Mouse (Mus musculus): ENCODE measurements at regions not wholly inside any gene's neighbourhood (a gene's known extent, or its start where the extent isn't known, plus 50 kb on each side); places are given as distances from the start of the nearest gene placed in this dataset.

GRCm38 (mm10) chr1:61050346-61050745 lies 72.6 kb downstream of the Icos start:
- peak in 1 of 2 experiments; percentile 12 for DNase-seq (ENCODE audit: low spot score in 2 of 2)

GRCm38 (mm10) chr1:61053676-61054075 lies 75.9 kb downstream of the Icos start:
- DNase-seq (ENCODE audit: low spot score in 2 of 2): no peak

GRCm38 (mm10) chr1:61054391-61054790 lies 76.7 kb downstream of the Icos start:
- DNase-seq (ENCODE audit: low spot score in 2 of 2): no peak

- DNase-seq (ENCODE audit: low spot score in 2 of 2): peak; percentile 54 to 60
Measured at GRCm38 (mm10) chr1:61055176-61055575, 77.4 kb downstream of the Icos start.

GRCm38 (mm10) chr1:61059910-61060536 lies 82.3 kb downstream of the Icos start:
- no peak for DNase-seq (ENCODE audit: low spot score in 2 of 2)

- DNase-seq (ENCODE audit: low spot score in 2 of 2): no peak
Measured at GRCm38 (mm10) chr1:61061892-61062460, 84.2 kb downstream of the Icos start.

GRCm38 (mm10) chr1:61068112-61068511 lies 90.4 kb downstream of the Icos start:
- DNase-seq (ENCODE audit: low spot score in 2 of 2): no peak

- no peak for DNase-seq (ENCODE audit: low spot score in 2 of 2)
Measured at GRCm38 (mm10) chr1:61074127-61074526, 96.4 kb downstream of the Icos start.

- no peak for DNase-seq (ENCODE audit: low spot score in 2 of 2)
Measured at GRCm38 (mm10) chr1:61075335-61075734, 97.6 kb downstream of the Icos start.

- DNase-seq (ENCODE audit: low spot score in 2 of 2): no peak
Measured at GRCm38 (mm10) chr1:61084732-61085131, 107.0 kb downstream of the Icos start.

- DNase-seq (ENCODE audit: low spot score in 2 of 2): no peak
Measured at GRCm38 (mm10) chr1:61086811-61087210, 109.1 kb downstream of the Icos start.

GRCm38 (mm10) chr1:61090801-61091200 lies 113.1 kb downstream of the Icos start:
- DNase-seq (ENCODE audit: low spot score in 2 of 2): no peak

- DNase-seq (ENCODE audit: low spot score in 2 of 2): no peak
Measured at GRCm38 (mm10) chr1:61095481-61096165, 117.9 kb downstream of the Icos start.

- DNase-seq (ENCODE audit: low spot score in 2 of 2): no peak
Measured at GRCm38 (mm10) chr1:61099341-61099740, 121.6 kb downstream of the Icos start.

GRCm38 (mm10) chr1:61101679-61102078 lies 124.0 kb downstream of the Icos start:
- peak; percentile 5 to 7 for DNase-seq (ENCODE audit: low spot score in 2 of 2)

GRCm38 (mm10) chr1:61102346-61102745 lies 124.6 kb downstream of the Icos start:
- no peak for DNase-seq (ENCODE audit: low spot score in 2 of 2)

GRCm38 (mm10) chr1:61103581-61103980 lies 125.9 kb downstream of the Icos start:
- DNase-seq (ENCODE audit: low spot score in 2 of 2): no peak

- DNase-seq (ENCODE audit: low spot score in 2 of 2): no peak
Measured at GRCm38 (mm10) chr1:61111731-61112309, 134.1 kb downstream of the Icos start.

GRCm38 (mm10) chr1:61117535-61117934 lies 139.8 kb downstream of the Icos start:
- DNase-seq (ENCODE audit: low spot score in 2 of 2): no peak

- no peak for DNase-seq (ENCODE audit: low spot score in 2 of 2)
Measured at GRCm38 (mm10) chr1:61118071-61118470, 140.3 kb downstream of the Icos start.

- DNase-seq (ENCODE audit: low spot score in 2 of 2): no peak
Measured at GRCm38 (mm10) chr1:61121480-61121879, 143.8 kb downstream of the Icos start.

GRCm38 (mm10) chr1:61125127-61125526 lies 147.4 kb downstream of the Icos start:
- no peak for DNase-seq (ENCODE audit: low spot score in 2 of 2)
